Mouse (Mus musculus) megakaryocyte progenitor cell, adult 5-6 weeks (primary cell): Measurements from ENCODE around the gene Hrc. TPM values are rescaled to one million over a fixed set of nuclear protein-coding genes. Genes with fewer than 3 reads are reported as not detected.

Source experiments
- ATAC-seq: replicated peaks from 2 replicates; pipeline ENCODE4 v1.8.0; 2016; ENCODE audit warnings: mild to moderate bottlenecking, moderate TSS enrichment, inconsistent platforms; ENCODE audit not compliant: poor library complexity
- total RNA-seq, 2 experiments: library from RNA; stranded (forward) in 1 of 2; stranded (reverse) in 1 of 2; fragments of 157-497, 149-512 nt in 1 of 2; fragments of 200-1000 nt in 1 of 2; gene quantifications; 2 replicates each; pipeline versions ENCODE4 v1.2.3 to v1.2.4; 2015 to 2017

The Hrc gene
- total RNA-seq, 2 experiments from 2014 or later = not detected

DNA sequence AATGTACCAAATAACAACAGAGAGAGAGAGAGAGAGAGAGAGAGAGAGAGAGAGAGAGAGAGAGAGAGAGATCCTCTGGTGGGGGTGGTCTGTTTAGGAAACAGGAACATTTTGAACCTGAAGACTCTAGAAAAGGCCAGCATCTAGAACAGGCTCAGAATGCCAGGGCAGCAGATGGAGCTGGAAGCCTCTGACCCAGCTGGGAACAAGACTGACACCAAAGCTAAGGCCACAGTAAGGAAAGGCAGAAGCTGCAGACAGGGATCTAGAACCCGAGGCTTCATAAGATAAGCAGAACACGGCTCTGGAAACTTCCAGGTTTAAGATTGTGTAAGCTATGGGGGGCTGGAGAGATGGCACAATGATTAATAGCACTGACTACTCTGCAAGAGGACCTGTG is 28.9 kb downstream of the Hrc start:
- no peak for ATAC-seq

DNA sequence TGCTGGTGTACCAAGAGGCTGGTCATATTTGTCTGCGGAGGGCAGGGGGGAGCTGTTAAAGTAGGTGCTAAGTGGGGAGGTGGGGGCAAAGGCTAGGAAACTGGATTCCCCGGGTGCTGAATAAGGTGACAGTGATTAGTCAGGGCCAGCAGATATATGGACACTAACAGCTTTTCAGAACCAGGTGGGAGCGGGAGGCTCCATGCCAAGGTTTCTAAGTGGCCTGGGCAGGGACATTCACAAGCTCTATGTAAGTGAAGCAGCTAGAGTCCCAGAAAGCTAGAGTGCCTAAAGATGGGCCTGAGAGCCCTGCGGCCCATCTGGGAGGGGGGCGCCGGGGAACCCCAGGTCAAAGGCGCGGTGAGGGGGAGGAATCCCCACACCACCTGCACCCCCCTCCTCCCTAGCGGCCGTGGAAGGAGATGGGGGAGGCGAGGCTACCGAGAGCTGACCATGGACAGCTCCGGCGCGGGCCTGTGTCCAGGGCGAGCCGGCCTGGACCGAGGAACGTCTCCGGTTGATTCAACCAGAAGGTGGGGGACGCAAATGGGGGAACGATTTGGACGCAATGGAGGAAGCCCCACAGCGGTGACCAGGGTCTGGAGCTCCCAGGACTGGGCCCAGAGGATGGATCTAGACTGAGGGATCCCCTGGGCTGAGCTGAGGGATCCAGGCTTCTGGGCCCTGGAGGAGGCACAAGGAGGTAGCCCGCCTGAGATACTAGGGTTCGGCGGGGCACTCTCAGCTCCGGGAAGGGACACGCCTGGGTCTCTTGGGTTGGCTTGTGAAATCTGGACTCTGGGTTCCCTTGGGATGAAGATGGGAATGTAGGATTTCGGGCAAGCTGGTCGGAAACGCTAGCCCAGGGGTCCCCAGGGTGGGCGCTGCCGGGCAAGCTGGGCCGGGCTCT is 30.9 kb downstream of the Hrc start:
- ATAC-seq = no peak

DNA sequence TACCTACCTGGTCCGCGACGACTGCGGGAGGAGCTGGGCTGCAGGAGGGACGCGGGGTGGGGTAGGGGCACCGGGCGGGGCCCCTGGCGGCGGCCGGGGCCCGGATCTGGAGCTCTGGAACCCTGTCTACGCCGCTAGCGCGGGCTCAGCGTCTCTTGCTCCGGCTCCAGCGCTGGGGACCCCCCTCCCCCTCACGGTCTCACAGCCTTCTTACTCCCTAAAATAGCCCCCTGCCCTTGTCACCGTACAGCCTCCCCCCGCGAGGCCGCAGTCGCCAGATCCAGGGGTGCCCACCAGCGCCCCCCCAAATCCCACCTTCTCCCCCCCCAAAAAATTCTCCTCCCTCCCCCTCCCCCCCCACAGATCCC is 31.5 kb downstream of the Hrc start, which contains the start of gene Ppfia3:
TSS of gene Ppfia3 (minus strand) at position 368 of the 368 bp plus-strand sequence.
- no peak for ATAC-seq

DNA sequence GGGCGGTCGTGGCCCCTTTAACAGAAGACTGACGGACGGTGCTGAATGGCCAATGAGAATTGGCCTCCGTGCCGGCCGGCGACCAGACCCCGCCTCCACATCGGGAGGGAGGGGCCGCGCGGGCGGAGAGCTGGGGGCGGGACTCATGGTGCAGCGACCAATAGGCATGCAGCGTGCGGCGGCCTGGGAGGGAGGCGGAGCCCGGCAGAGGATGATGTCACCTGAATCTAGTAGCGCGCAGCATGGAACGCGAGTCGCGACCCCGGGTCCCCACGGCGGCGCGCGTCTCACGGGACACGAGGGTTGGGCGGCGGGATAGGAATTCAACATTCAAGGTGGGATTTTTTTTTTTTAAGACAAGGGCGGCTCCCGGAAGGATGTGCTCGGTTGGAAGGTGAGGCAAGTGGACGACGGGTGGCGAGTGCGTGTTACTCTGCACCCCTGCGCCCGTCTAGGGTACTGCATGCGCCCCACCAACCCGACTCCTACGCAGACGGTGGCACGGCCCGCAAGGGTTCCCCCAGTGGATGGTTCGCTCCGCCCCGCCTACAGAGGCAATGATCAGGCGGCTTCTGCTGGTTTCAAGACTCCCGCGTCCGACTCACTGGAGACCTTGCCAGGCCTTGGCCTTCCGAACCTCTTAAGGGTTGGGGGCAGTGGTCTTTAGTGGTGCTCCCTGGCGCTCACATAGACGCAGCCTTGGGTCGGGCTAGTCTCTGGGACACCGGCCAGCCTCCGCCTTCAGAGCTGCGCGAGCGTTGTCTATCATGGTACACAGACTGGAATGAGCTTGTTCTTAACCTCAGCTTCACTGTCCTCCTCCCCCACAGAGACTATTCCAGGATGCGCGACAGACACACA is 32.2 kb downstream of the Hrc start:
- ATAC-seq = peak; percentile 77

DNA sequence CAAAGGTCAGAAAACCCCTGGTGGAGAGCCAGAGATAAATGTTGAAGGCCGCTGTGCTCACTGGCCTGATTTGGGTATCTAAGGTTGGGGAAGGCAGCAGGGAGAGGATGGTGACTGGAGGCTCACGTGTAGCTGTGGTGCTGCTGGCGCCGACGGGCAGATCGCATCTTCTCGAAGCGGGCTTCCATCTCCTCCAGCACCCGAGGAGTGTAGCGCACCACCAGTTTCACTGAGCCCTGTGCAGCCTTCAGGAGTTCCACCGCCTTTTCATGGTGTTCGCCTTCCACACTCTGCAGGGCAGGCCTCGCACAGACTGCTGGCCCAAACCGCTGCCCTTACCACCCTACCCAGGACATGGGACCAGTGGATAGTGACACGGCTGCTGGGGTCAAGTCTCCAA is 33.1 kb downstream of the Hrc start:
- ATAC-seq = no peak

DNA sequence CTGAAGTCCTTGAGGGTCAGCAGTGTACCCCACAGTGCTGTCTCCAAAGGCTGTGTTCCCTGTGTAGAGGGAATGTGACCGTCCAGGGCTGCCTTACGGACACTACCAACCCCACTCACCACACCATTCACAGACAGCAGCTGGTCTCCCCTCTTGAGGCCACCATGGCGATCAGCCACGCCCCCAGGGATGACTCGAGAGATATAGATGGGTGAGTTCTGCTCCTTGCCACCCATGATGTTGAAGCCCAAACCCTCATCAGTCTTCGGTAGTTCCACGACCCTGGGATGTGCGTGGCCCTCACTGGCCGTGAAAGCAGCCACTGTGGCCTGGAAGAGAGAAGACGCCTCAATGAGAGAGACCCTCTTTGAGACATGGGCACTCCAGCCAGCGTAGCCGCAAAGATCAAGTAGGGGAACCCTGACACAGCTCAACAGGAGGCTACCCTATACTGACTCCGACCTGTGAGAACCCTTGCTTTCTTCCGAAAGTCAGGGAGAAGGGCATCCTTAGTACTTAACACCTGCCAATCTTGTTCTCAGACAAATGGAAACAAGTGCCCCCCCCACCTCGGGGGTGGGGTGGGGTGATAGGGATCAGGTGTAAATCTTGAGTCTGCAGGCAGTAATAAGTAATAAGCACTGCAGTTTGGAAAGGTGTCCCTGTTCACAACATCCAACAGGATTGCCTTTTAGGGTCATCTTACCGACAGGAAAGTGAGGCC is 34.1 kb downstream of the Hrc start:
- ATAC-seq = no peak

DNA sequence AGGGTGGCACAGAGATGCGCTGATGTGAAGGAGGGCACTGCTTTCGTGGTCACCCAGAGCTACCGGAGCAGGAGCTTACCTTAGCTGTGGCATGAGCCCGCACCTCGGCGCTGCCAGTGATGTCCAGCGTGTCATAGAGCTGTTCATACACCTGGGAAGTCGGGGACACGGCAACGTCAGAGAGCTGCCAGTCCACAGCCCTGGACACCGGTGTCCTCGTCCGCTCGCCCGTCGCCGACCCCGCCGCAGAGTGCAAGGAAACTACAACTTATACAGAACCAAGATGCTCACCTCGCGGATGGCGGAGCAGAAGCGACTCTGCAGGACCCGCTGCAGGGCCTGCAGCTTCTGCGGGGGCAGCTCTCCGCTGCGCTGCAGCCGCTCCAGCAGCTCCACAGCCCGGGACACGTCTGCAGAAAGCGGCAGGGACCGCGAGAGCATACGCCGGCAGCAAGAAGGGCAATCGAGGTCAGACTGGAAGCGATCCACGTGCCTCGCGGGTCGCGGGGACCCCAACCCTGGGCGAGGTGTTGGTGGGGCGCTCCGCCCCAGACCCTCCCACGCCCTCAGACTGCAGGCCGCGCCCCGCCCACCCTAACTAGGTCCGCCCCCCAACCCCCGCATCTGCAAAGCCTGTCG is 34.9 kb downstream of the Hrc start:
- no peak for ATAC-seq

DNA sequence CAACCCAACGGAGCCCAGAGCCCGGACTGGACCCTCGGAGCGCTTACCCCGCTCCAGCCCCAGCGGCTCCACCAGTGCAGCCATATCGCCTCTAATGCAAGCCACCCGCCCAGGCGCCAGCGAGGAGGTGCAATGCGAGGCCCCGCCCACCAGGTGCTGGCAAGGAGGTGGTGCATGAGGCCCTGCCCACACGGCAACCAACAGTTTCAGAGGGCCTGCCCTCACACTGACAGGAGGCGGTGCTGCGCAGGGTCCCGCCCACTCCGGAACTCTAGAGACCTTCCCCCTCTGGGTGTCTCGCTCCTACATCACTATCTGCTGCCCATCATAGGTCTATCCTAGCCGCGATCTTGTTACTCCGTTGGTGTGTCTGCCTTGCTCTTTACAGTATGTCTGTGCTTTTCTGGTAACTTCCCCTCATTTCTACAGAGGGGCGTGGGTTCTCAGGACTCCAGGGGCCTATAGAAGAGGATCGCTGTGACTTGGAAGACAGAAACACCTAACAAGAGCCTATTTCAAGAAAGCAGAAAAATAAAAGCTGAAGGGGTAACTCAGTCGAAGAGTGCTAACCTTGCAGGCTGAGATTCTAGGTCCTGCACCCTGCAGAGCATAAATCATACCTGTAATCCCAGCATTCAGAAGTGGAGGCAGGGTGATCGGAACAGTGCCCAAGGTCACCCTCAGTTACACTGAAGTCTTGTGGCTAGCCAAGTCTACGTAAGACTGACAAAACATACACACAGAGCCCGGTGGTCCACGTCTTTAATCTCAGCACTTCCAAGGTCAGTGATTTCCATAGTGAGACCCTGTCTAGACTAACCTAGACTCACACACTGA is 35.6 kb downstream of the Hrc start, which contains the start of gene Lin7b:
TSS of gene Lin7b (minus strand) at position 109 of the 837 bp plus-strand sequence.
- ATAC-seq = peak; percentile 75

DNA sequence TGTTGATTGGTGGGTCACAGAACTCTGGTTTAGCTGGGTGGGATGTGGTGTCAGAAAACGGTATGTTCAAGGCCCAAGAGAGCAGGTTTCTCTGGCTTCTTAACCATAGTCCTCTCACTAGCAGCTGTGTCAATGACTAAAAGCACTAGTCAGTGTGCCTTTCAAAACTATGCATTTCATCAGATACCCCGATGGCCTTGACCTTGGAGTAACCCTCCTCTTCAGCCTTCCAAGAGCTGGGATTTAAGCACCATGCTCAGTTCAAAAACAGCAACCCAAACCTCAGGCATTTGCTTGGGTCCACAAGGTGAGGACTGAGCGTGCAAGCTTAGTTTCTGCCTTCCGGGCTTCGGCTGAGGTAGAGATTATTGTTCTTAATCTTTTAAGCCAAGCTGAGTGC is 37.3 kb downstream of the Hrc start:
- no peak for ATAC-seq

DNA sequence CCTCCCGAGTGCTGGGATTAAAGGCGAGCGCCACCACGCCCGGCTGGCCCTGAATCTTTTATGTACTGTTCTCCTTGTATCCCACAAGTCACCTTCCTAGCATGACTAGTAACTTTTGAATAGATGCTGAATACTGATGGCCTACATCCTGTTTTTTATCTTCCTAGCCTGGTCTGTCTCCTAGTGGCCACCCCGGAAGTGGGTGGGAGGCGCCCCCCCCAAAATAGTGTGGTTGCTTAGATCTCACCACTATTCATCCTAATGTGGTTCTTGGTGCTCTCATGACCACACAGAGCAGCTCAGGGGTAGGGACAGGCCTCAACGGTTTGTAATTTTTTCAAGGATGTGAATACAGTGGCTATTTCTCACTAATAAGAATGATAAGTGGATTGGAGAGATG is 39.5 kb downstream of the Hrc start:
- no peak for ATAC-seq

DNA sequence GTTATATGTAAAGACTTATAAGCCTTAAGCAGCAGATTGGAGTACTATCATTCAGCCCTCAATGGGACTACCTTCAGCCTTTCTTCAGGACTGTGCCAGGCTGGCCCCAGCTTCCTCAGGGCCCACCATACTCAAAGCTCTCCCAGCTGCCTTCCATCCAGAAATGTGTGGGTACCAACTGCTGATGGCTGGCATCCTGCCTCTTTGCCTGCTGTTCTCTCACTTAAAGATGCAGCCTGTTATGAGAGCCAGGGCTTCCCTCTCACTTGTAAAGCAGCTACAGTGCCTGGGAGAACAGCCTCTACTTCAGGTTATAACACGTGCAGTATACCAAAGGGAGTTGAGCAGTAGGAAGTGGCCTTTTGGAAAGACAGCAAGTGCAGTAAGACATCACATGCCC is 41.0 kb downstream of the Hrc start:
- no peak for ATAC-seq

DNA sequence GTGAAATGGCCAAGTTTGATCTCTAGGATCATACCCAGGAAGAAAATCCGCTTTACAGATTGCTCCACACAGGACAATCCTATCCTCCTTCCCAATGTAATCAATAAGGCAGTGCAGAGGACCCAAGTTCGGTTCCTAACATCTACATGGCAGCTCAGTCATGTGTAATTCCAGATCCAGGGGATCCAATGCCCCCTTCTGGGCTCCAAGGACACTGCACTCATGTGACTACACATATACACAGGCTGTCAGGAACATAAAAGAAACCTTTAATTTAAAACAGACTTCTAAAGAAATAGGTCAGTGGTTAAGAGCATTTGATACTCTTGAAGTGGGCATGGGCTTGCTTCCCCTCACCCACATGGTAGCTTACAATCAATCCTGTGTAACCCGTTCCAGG is 51.0 kb downstream of the Hrc start:
- ATAC-seq = peak; percentile 60

Other genes starting within 250 kb of the Hrc start
Only the 30 nearest of the 36 such genes appear.
- gene Gm45713, start 199.1 kb upstream of the Hrc start, total RNA-seq (2015) = not detected in 2 replicates
- 1.4 TPM in 1 of 2 replicates, not detected in the other for gene Gm45713, start 199.1 kb upstream of the Hrc start, total RNA-seq (2017)
- gene Flt3l, start 198.9 kb upstream of the Hrc start, total RNA-seq (2015) = 8.2 and 8.5 TPM in 2 replicates
- gene Flt3l, start 198.9 kb upstream of the Hrc start, total RNA-seq (2017) = 4.7 and 7.0 TPM in 2 replicates
- 114 and 146 TPM in 2 replicates for gene Pih1d1, start 181.0 kb upstream of the Hrc start, total RNA-seq (2015)
- gene Pih1d1, start 181.0 kb upstream of the Hrc start, total RNA-seq (2017) = 34.9 and 61.8 TPM in 2 replicates
- gene Aldh16a1, start 180.7 kb upstream of the Hrc start, total RNA-seq (2015) = 57.5 and 59.3 TPM in 2 replicates
- gene Aldh16a1, start 180.7 kb upstream of the Hrc start, total RNA-seq (2017) = 23.4 and 25.8 TPM in 2 replicates
- 0.07 TPM in 1 of 2 replicates, not detected in the other for gene Slc17a7, start 171.3 kb upstream of the Hrc start, total RNA-seq (2015)
- not detected in 2 replicates for gene Slc17a7, start 171.3 kb upstream of the Hrc start, total RNA-seq (2017)
- gene Gfy, start 155.7 kb upstream of the Hrc start, total RNA-seq (2015) = not detected in 2 replicates
- gene Gfy, start 155.7 kb upstream of the Hrc start, total RNA-seq (2017) = not detected in 2 replicates
- gene Pth2, start 154.3 kb upstream of the Hrc start, total RNA-seq (2015) = not detected in 2 replicates
- not detected in 2 replicates for gene Pth2, start 154.3 kb upstream of the Hrc start, total RNA-seq (2017)
- gene Ccdc155, start 130.4 kb upstream of the Hrc start, total RNA-seq (2015) = 0.15 TPM in 1 of 2 replicates, not detected in the other
- 0.34 TPM in 1 of 2 replicates, not detected in the other for gene Ccdc155, start 130.4 kb upstream of the Hrc start, total RNA-seq (2017)
- 3.8 and 5.4 TPM in 2 replicates for gene Dkkl1, start 123.1 kb upstream of the Hrc start, total RNA-seq (2015)
- gene Dkkl1, start 123.1 kb upstream of the Hrc start, total RNA-seq (2017) = 4.2 and 5.6 TPM in 2 replicates
- gene Tead2, start 119.5 kb upstream of the Hrc start, total RNA-seq (2015) = 2.2 TPM in 1 of 2 replicates, not detected in the other
- 0.20 TPM in 1 of 2 replicates, not detected in the other for gene Tead2, start 119.5 kb upstream of the Hrc start, total RNA-seq (2017)
- gene Cd37, start 96.2 kb upstream of the Hrc start, total RNA-seq (2015) = 104 and 124 TPM in 2 replicates
- 76.6 and 81.9 TPM in 2 replicates for gene Cd37, start 96.2 kb upstream of the Hrc start, total RNA-seq (2017)
- not detected in 2 replicates for gene Slc6a16, start 94.2 kb upstream of the Hrc start, total RNA-seq (2015)
- not detected in 2 replicates for gene Slc6a16, start 94.2 kb upstream of the Hrc start, total RNA-seq (2017)
- gene Slc6a21, start 57.8 kb upstream of the Hrc start, total RNA-seq (2015) = 0.10 TPM in 1 of 2 replicates, not detected in the other
- not detected in 2 replicates for gene Slc6a21, start 57.8 kb upstream of the Hrc start, total RNA-seq (2017)
- gene Trpm4, start 1.5 kb upstream of the Hrc start, total RNA-seq (2015) = 1.0 and 1.8 TPM in 2 replicates
- 1.2 and 1.4 TPM in 2 replicates for gene Trpm4, start 1.5 kb upstream of the Hrc start, total RNA-seq (2017)
- not detected in 2 replicates for gene Ppfia3, start 31.7 kb downstream of the Hrc start, total RNA-seq (2015)
- not detected in 2 replicates for gene Ppfia3, start 31.7 kb downstream of the Hrc start, total RNA-seq (2017)
- not detected in 2 replicates for gene Lin7b, start 35.3 kb downstream of the Hrc start, total RNA-seq (2015)
- not detected in 2 replicates for gene Lin7b, start 35.3 kb downstream of the Hrc start, total RNA-seq (2017)
- 105 and 107 TPM in 2 replicates for gene Snrnp70, start 60.5 kb downstream of the Hrc start, total RNA-seq (2015)
- gene Snrnp70, start 60.5 kb downstream of the Hrc start, total RNA-seq (2017) = 387 and 490 TPM in 2 replicates
- gene Kcna7, start 70.4 kb downstream of the Hrc start, total RNA-seq (2015) = not detected in 2 replicates
- gene Kcna7, start 70.4 kb downstream of the Hrc start, total RNA-seq (2017) = not detected in 2 replicates
- gene Ntf5, start 78.4 kb downstream of the Hrc start, total RNA-seq (2015) = 0.10 TPM in 1 of 2 replicates, not detected in the other
- not detected in 2 replicates for gene Ntf5, start 78.4 kb downstream of the Hrc start, total RNA-seq (2017)
- gene Lhb, start 85.5 kb downstream of the Hrc start, total RNA-seq (2015) = not detected in 2 replicates
- not detected in 2 replicates for gene Lhb, start 85.5 kb downstream of the Hrc start, total RNA-seq (2017)
- gene Gys1, start 99.6 kb downstream of the Hrc start, total RNA-seq (2015) = 22.6 and 26.2 TPM in 2 replicates
- 22.3 and 24.4 TPM in 2 replicates for gene Gys1, start 99.6 kb downstream of the Hrc start, total RNA-seq (2017)
- gene Ruvbl2, start 102.8 kb downstream of the Hrc start, total RNA-seq (2015) = 180 and 205 TPM in 2 replicates
- gene Ruvbl2, start 102.8 kb downstream of the Hrc start, total RNA-seq (2017) = 170 and 193 TPM in 2 replicates
- gene Ftl1, start 124.6 kb downstream of the Hrc start, total RNA-seq (2015) = 1,479 and 1,608 TPM in 2 replicates
- gene Ftl1, start 124.6 kb downstream of the Hrc start, total RNA-seq (2017) = 770 and 961 TPM in 2 replicates
- gene Bax, start 131.6 kb downstream of the Hrc start, total RNA-seq (2015) = 20.7 and 21.5 TPM in 2 replicates
- 29.6 and 35.2 TPM in 2 replicates for gene Bax, start 131.6 kb downstream of the Hrc start, total RNA-seq (2017)
- 0.07 TPM in 1 of 2 replicates, not detected in the other for gene Tulp2, start 146.6 kb downstream of the Hrc start, total RNA-seq (2015)
- gene Tulp2, start 146.6 kb downstream of the Hrc start, total RNA-seq (2017) = not detected in 2 replicates
- not detected in 2 replicates for gene Gm45808, start 151.5 kb downstream of the Hrc start, total RNA-seq (2015)
- gene Gm45808, start 151.5 kb downstream of the Hrc start, total RNA-seq (2017) = not detected in 2 replicates
- 18.6 and 22.4 TPM in 2 replicates for gene Dhdh, start 153.5 kb downstream of the Hrc start, total RNA-seq (2015)
- gene Dhdh, start 153.5 kb downstream of the Hrc start, total RNA-seq (2017) = 18.1 and 20.7 TPM in 2 replicates
- 112 and 114 TPM in 2 replicates for gene Nucb1, start 175.1 kb downstream of the Hrc start, total RNA-seq (2015)
- gene Nucb1, start 175.1 kb downstream of the Hrc start, total RNA-seq (2017) = 387 and 408 TPM in 2 replicates
- gene Ppp1r15a, start 191.0 kb downstream of the Hrc start, total RNA-seq (2015) = 46.2 and 56.7 TPM in 2 replicates
- 70.0 and 90.7 TPM in 2 replicates for gene Ppp1r15a, start 191.0 kb downstream of the Hrc start, total RNA-seq (2017)
- gene Plekha4, start 191.0 kb downstream of the Hrc start, total RNA-seq (2015) = 0.67 TPM in 1 of 2 replicates, not detected in the other
- 0.04 and 0.34 TPM in 2 replicates for gene Plekha4, start 191.0 kb downstream of the Hrc start, total RNA-seq (2017)